Mouse (Mus musculus): ENCODE measurements around the gene Nav2.

DNA sequence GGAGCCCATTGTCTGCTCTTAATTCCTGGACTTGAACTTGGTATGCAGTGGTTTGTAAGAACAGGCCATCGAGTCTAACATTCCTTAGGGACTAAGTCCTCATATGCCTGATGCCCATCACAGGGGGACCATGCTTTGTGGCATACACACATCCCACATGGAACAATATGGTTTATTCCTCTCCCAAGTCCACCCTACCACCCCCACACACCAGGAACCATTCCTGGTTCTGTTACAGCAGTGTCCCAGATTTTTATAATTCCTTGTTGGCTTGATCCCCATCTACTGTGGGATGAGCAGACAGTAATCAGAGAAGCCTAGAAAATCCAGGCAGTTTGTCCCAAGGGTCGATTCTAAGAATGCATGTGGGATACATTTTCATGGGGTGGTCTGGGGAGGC is 668.6 kb downstream of the Nav2 start:
- TF ChIP-seq CTCF (IDR thresholded peaks at IDR 0.05) (no peak), EP300 (IDR thresholded peaks at IDR 0.05) (no peak)

All from lung, postnatal 0 days (tissue).